Mouse (Mus musculus) activated CD4-positive, CD25-positive, alpha-beta regulatory T cell, adult 4 months (primary cell): ENCODE measurements around the gene Mynn. TPM values are rescaled to one million over a fixed set of nuclear protein-coding genes. Genes with fewer than 3 reads are reported as not detected.

Experiments
- ATAC-seq: one replicate; pipeline ENCODE4 v1.8.0; 2017
- polyA plus RNA-seq, 2 experiments: library from polyadenylated mRNA; unstranded; fragments of 100-300 nt; shearing (Covaris generic); gene quantifications; one replicate each; pipeline ENCODE4 v1.2.1; 2017

The Mynn gene
- polyA plus RNA-seq, 2 experiments from 2014 or later: 26.4 to 28.0 TPM

DNA sequence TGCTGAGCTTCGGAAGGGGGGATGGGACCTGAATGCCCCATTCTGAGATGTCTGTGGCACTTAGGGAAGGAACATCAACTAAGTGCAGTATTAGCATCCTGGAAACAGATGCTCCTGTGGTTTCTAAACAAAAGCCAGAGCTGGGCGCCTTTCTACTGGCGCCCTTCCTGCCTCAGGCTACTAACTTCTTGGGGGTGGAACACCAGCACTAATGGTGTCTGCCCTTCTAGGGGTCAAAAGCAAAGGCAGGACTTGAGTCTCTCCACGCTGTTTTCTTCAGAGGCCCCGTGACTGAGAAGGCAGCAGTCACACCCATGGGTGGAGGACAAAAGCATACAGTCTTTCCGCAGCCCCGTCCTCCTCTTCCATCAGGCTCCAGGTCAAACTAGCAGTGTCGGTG is 44.9 kb downstream of the Mynn start:
- ATAC-seq: no peak

DNA sequence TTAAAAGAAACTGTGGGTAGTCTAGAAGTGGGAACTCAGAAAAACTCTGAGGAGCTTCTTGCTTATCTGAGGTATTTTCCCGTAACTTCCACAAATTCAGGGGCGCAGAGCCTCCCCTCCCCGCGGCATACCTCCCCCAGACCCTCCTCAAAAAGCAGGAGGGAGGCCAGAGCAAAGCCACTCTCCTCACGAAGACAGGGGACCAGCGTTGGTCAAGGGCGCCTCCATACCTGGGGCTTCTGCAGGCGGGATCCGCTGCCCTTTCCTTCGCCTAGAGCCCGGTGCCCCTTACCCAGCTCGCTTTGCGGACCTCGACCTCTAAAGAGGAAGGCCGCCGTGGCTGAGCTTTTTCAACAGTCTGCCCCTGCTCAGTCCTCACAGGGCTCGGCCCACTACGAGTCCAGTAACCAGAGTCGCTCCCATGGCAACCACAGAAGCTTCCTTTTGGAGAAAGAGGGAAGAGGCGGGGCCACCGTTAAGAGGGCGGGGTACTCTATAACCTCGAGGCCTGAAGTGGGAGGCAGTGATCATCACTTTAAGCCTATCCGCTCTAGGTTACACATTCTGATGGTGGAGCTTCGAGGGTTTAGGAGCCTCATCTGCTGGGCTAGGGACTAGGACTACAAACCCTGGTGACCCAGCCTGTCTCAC is 45.7 kb downstream of the Mynn start, which contains the start of gene Lrrc34:
Gene Lrrc34, minus strand, starts transcription at position 430 of the 651 bp plus-strand sequence.
- ATAC-seq: no peak

DNA sequence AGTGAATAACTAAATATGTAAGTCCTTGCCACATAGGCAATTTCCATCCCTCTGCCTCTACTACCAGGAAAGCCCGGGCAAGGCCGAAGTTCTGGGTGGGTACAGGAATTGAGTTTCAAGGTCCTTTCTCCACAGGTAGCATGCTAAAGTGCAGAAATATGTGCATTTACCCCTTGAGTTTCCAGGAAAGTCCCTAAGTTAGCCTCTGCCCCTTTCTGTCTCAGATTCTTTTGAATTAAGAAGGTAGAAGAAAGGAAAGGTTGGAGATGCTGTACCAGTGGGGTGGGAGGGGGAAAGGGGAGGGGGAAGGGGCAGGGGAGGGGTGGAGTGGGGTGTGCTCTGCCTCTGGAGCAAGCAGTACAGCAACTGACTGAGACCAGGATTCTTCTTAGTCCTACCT is 46.6 kb downstream of the Mynn start:
- no peak for ATAC-seq

DNA sequence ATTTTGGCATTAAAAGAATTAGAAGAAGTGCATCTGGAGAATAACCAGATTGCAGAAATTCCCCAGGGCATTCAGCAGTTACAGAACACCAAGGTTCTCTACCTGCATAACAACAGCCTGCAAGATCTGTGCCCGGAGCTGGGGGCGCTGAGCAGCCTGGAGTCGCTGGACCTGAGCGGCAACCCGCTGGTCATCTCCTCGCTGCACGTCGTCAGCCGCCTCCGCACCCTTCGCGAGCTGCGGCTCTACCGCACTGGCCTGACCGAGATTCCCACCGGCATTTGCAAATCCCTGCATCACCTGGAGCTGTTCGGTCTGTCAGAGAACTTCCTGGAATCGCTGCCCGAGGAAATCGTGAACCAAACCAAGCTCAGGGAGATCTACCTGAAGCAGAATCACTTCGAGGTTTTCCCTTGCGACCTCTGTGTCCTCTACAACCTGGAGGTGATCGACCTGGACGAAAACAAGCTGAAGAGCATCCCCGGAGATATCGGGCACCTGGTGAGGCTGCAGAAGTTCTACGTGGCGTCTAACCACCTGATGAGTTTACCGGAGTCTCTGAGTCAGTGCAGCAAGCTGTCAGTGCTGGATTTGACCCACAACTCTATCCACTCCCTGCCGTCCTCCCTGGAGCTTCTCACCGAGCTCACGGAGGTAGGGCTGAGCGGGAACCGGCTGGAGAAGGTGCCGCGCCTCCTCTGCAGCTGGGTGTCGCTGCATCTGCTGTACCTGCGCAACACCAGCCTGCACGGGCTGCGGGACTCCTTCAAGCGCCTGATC is 48.4 kb downstream of the Mynn start:
- ATAC-seq: peak; percentile 19

DNA sequence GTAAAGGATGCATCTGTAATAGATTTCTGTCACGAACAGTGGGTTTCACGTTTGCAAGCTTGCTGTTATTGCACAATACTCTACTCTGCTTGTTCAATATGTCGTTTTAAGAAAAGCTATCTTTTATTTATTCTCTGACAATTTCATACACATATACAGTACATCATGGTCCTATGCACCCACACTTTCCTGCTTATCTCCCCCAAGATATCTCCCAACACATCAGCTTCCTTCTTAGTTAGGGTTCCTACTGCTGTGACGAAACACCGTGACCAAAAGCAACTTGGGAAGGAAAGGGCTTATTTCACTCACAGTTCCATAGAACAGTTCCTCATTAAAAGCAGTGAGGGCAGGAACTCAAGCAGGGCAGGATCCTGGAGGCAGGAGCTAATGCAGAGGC is 54.1 kb downstream of the Mynn start:
- no peak for ATAC-seq

DNA sequence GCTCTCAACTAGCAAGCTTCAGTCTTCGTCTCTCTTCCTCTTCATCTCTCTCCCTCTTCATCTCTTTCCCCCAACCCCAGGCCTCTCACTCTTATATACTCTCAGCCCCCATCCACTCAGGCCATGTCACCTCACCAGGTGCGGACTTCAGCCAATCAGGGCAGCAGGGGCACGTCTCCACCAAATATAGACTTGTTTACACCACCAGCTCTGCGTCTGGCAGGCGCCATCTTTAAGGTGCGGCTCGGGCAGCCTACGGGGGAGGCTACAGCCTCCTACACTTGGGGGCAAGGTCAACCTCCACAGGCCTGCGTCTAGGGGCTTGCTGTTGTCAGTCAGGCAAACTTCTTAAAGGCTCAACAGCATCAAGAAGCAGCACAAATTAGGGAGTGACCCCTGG is 56.6 kb downstream of the Mynn start:
- ATAC-seq: no peak

Other genes with a start within 250 kb of the Mynn start
- gene Mecom, start 54.1 kb upstream of the Mynn start, polyA plus RNA-seq: not detected
- gene Actrt3, start 2.1 kb upstream of the Mynn start, polyA plus RNA-seq: under 1 TPM in 1 of 2 experiments, not detected in 1; 0.24 TPM
- not detected for gene Lrriq4, start 42.4 kb downstream of the Mynn start, polyA plus RNA-seq
- gene Lrrc34, start 45.8 kb downstream of the Mynn start, polyA plus RNA-seq: under 1 TPM in 1 of 2 experiments, not detected in 1; 0.24 TPM
- not detected for gene Lrrc31, start 97.8 kb downstream of the Mynn start, polyA plus RNA-seq
- under 1 TPM in 1 of 2 experiments, not detected in 1; 0.44 TPM for gene Samd7, start 144.2 kb downstream of the Mynn start, polyA plus RNA-seq
- 10 to 100 TPM; 48.3 to 83.7 TPM for gene Sec62, start 190.8 kb downstream of the Mynn start, polyA plus RNA-seq